14 mouse cellular contexts compared by ENCODE assay signal in the genomic region with DNA sequence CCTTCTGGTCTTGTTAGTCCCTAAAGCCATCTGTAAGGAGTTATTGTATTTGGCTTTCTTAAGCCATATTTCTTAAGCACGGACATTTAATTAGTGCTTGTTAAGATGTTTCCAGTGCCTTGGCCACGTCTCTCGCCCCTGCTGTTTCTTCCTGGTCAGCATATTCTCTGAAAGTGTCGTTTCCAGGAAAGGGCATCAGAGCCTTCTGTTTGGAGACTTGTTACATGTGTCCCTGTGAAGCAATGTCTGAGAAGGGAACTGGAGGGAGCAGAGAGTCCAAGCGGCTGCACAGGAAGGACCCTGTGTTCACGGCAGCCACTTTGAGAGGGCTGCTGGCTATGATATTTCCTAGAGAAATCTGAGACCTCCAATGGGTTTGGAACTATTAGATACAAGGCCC.
"Had no signal": no experiment of that assay in that cellular context is flagged by ENCODE, and none has a peak within 500 bp of the region (broad histone marks: within the 10 kb centered on the region; RNA-seq: fewer than 3 reads in every experiment).

No protein-coding gene starts in this region.

- H3K9me3 ChIP-seq: liver, embryonic 12.5 days; liver, embryonic 15.5 days; midbrain, embryonic 13.5 days had no signal

- DNase-seq: kidney, adult 9 months; left cerebral cortex, postnatal 4 days; lung, adult 2 months; thymus, adult 2 months; thymus, postnatal 14 days; thymus, postnatal 4 days had no signal

- H3K27ac ChIP-seq: liver, embryonic 12.5 days; liver, embryonic 15.5 days; macrophage; midbrain, embryonic 13.5 days; stomach, postnatal 0 days had no signal

- H3K4me2 ChIP-seq: liver, embryonic 12.5 days; liver, embryonic 15.5 days; midbrain, embryonic 13.5 days had no signal

- H3K9ac ChIP-seq: liver, embryonic 12.5 days; liver, embryonic 15.5 days; midbrain, embryonic 13.5 days had no signal

- H3K4me1 ChIP-seq: liver, embryonic 12.5 days; liver, embryonic 15.5 days; midbrain, embryonic 13.5 days had no signal

- H3K4me3 ChIP-seq: liver, embryonic 12.5 days; liver, embryonic 15.5 days; midbrain, embryonic 13.5 days had no signal

- ATAC-seq: inflammation-experienced regulatory T-cells, adult 6 months; intestine, embryonic 16.5 days; liver, embryonic 12.5 days; midbrain, embryonic 13.5 days; midbrain, embryonic 16.5 days had no signal

- H3K36me3 ChIP-seq: liver, embryonic 12.5 days; liver, embryonic 15.5 days; midbrain, embryonic 13.5 days had no signal
